Mouse (Mus musculus) cerebellum, adult 2 months (tissue): ENCODE data around the gene Stxbp6. TPM values are rescaled to one million over a fixed set of nuclear protein-coding genes. Genes with fewer than 3 reads are reported as not detected.
A peak's percentile ranks its signal among the peaks of the same experiment; 100 is the strongest.

ENCODE experiments used
- DNase-seq, 2 experiments: peaks; one replicate each; pipeline ENCODE4 v3.0.0; 2021
- H3K27ac ChIP-seq: fragments of 200-500 bp; 2 replicates; pipeline ENCODE4 v1.5.1; 2012; ENCODE audit warnings: low read length, control low read depth, inconsistent platforms; ENCODE audit not compliant: insufficient read depth
- H3K27me3 ChIP-seq: fragments of 200-500 bp; 2 replicates; pipeline ENCODE4 v1.6.1; 2012; ENCODE audit warnings: inconsistent platforms, mild to moderate bottlenecking, low read length, moderate library complexity; ENCODE audit not compliant: control insufficient read depth, insufficient read depth
- H3K4me1 ChIP-seq: fragments of 200-500 bp; 2 replicates; pipeline ENCODE4 v1.6.1; 2011; ENCODE audit warnings: low read length; ENCODE audit not compliant: control insufficient read depth, insufficient read depth
- H3K4me3 ChIP-seq: fragments of 200-500 bp; replicated peaks from 2 replicates; pipeline ENCODE3; 2011; ENCODE audit warnings: mild to moderate bottlenecking, low read depth, low read length, control low read depth; ENCODE audit not compliant: insufficient read depth
- CTCF ChIP-seq: fragments of 200-500 bp; IDR thresholded peaks from 2 replicates; pipeline ENCODE4 v1.5.1; 2011; ENCODE audit warnings: low read depth, mild to moderate bottlenecking, control low read depth, low read length, moderate library complexity, borderline replicate concordance; ENCODE audit not compliant: insufficient read depth
- POLR2A ChIP-seq: fragments of 200-500 bp; IDR thresholded peaks from 2 replicates; pipeline ENCODE4 v1.6.1; 2011; ENCODE audit warnings: low read length, control low read depth, borderline replicate concordance; ENCODE audit not compliant: insufficient read depth
- WGBS: fragments of 180-500 bp; shearing (Covaris S2); methylation state at CpG from one replicate; pipeline ENCODE4 v1.1.7; 2018; 5-methylcytosine and 5-hydroxymethylcytosine counted together
- polyA plus RNA-seq: library from polyadenylated mRNA; depleted of rRNA; stranded (reverse); fragments of >200 nt; gene quantifications from 2 replicates; pipeline ENCODE4 v1.2.3, GENCODE M21; 2012

The Stxbp6 gene
- polyA plus RNA-seq, 1 experiment: 26.5 TPM

DNA sequence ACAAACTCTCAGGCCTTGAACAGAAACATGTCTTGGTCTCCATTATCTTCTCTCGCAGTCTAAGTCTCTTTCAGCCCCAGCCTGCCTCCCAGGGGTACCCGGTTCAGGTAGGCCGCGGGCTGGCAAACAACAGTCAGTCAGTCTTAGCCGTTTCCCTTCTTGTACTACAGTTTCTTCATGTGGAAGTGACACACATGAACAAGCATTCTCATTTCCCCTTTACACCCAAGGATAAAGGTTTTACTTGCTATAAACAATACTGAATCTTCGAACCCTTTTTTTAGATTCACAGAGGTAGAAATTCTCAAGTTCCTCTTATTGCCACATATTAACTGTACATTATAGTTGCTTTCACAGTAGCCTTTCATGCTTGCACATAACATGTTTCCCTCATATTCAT is 141.6 kb downstream of the Stxbp6 start:
- no peak overlapping the region for H3K27ac ChIP-seq
- no peaks in the 10 kb centered on the region for H3K27me3 ChIP-seq
- DNase-seq: no peak
- TF ChIP-seq CTCF (no peak), POLR2A (no peak)
- no peak overlapping the region for H3K4me3 ChIP-seq
- 89% methylated on average over 6 of the region's 6 CpGs for WGBS
- 0 out of 2 replicates have a peak, but pooled peaks cover 5% of the 10 kb centered on the region for H3K4me1 ChIP-seq

DNA sequence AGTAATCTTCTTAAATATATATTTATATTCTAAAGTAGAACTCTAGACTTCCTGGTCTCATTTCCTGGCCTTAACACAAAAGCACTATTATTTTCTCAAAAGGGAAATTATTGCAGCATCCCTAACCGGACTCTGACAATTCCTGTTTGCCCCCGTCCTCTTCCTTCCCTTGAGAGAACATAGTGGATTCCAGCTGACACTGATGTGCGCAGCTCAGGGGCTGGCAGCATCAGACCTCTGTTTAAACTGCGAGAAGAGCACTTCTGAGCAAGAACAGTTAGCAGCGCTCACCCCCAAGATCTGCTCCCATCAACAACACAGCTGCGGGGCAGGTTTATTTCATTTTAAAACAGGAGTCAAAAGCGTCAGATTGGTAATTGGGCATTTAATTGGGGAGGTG is 142.8 kb downstream of the Stxbp6 start:
- Histone ChIP-seq H3K27me3 (no peaks in the 10 kb centered on the region), H3K4me3 (no peak overlapping the region), H3K4me1 (0 out of 2 replicates have a peak, but pooled peaks cover 5% of the 10 kb centered on the region), H3K27ac (no peak overlapping the region)
- WGBS: 92% methylated on average over 7 of the region's 7 CpGs
- TF ChIP-seq POLR2A (no peak), CTCF (no peak)
- no peak for DNase-seq

DNA sequence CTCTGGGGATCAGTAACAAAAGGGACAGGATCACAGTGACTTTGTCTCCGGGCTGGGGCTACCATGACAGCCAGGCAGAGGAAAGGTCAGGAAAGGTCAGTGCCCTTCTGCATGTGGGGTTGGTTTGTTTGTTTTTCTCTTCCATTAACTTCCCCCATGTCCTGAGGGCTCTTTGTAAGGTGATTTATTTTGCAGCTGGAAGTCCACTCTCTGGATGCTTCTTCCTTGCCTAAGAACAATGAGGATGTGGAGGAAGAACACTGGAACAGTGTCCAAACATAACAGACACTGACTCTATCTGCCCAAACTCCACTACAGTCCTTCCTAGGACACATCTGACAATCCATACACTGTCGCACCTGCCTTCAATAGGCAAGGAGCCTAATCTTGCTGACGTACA is 146.1 kb downstream of the Stxbp6 start:
- 0 out of 2 replicates have a peak, but pooled peaks cover 5% of the 10 kb centered on the region for H3K4me1 ChIP-seq
- 73% methylated on average over 3 of the region's 3 CpGs for WGBS
- TF ChIP-seq CTCF: no peak
- no peak for TF ChIP-seq POLR2A
- H3K4me3 ChIP-seq: no peak overlapping the region
- H3K27ac ChIP-seq: no peak overlapping the region
- DNase-seq: no peak
- H3K27me3 ChIP-seq: no peaks in the 10 kb centered on the region

DNA sequence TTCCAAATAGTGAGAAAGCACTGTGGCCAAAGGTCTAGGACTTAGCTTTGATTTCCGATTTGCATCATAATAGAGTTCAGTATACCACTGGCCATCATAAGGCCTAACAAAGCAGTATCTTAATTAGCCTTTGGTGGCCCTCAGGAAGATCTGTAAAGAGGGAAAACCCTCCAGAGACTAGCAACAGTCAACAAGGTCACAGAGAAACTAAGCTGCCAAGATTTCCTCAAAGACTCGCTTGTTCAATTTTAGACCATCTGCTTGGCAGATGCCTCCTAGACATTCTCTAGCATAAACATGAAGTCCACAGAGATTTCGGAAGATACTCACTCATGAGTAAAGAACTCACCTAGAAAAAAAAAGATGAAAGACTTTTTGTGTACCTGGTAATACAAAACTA is 148.6 kb downstream of the Stxbp6 start:
- 19% methylated on average over 3 of the region's 3 CpGs for WGBS
- no peak for TF ChIP-seq CTCF
- TF ChIP-seq POLR2A: no peak

DNA sequence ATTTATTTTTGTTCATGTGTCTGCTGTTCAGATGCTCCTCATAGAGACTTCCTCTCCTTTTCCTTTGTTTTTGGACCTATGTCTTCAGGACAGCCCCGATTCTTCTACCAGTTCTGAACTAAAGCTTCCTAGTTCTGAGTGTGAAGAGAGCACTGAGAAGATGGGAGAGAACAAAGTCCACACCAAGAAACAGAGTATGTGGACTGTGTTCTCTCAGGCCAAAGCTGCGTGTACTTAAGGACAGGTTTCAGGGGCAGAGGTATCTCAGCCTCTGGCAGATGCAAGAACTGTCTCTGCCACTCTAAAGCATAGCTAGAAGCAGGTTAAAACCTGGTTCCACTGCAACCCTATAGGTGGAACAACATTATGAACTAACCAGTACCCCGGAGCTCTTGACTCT is 151.2 kb downstream of the Stxbp6 start:
- TF ChIP-seq CTCF: no peak
- TF ChIP-seq POLR2A: no peak
- H3K27ac ChIP-seq: no peak overlapping the region
- WGBS: 96% methylated on average over 3 of the region's 3 CpGs
- H3K4me3 ChIP-seq: no peak overlapping the region
- no peaks in the 10 kb centered on the region for H3K27me3 ChIP-seq
- DNase-seq: no peak
- H3K4me1 ChIP-seq: no peaks in the 10 kb centered on the region

More for the DNA sequence above, 148.6 kb downstream of the Stxbp6 start:
- Histone ChIP-seq H3K27me3 (no peaks in the 10 kb centered on the region), H3K27ac (no peak overlapping the region), H3K4me3 (no peak overlapping the region), H3K4me1 (no peaks in the 10 kb centered on the region)
- peak in 1 of 2 experiments; percentile 23 for DNase-seq

DNA sequence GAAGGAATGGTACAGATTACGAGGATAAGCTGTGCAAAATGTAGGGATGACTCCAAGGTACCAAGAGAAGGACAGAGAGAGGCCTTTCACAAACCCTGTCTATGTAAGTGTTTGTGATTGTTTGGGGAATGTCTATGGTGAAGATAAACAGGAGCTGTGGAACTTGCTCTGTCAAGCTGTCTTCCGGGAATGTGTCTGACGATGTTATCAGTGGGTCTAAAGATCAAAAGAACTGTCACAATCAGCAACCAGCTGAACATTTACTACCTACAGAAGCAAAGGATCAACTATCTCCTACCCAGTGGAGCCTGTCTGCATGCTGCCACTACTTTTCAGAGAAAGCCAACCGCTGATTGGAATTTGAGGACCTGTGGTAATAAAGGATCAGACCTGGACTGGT is 152.3 kb downstream of the Stxbp6 start:
- 95% methylated on average over 4 of the region's 4 CpGs for WGBS
- TF ChIP-seq CTCF (no peak), POLR2A (no peak)
- no peak for DNase-seq

DNA sequence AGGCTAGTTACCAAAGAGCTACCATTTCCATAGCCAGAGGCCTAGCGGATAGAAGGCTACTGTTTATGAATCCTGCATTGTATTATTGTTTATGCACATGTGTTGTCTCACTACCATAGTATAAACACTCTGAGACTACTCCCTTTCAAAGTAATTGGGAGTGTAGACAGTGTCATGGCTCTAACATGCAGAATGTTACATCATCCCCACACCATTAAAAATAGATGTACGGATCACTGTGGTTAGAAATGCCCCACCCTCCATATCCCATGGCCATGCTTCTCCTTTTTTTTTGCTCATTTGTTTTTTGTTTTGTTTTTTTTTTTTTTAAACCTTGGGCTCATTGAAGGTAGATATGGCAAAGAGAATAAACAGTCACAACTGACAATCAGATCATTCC is 154.9 kb downstream of the Stxbp6 start:
- WGBS: 99% methylated on average over 2 of the region's 2 CpGs
- H3K27me3 ChIP-seq: no peaks in the 10 kb centered on the region
- no peak overlapping the region for H3K27ac ChIP-seq
- H3K4me1 ChIP-seq: no peaks in the 10 kb centered on the region
- TF ChIP-seq CTCF (no peak), POLR2A (no peak)
- no peak overlapping the region for H3K4me3 ChIP-seq
- DNase-seq: no peak

More for the DNA sequence above, 152.3 kb downstream of the Stxbp6 start:
- Histone ChIP-seq H3K4me1 (no peaks in the 10 kb centered on the region), H3K27ac (no peak overlapping the region), H3K4me3 (no peak overlapping the region), H3K27me3 (no peaks in the 10 kb centered on the region)

DNA sequence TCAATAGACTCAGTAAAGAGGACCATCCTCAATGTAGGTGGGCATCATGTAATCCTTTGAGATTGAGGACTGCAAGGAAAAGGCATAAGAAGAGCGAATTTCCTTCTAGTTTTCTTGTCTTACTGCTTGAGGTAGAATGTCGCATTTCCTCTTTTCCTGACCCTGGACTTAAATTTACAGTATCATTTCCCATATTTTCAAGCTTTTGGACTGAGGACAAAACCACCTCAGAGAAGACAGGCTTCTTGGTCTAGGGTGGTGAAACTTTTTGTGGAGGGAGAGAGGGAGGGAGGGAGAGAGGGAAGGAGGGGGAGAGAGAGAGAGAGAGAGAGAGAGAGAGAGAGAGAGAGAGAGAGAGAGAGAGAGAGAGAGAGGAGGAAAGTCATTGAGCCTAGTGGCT is 155.6 kb downstream of the Stxbp6 start:
- 97% methylated on average over 2 of the region's 2 CpGs for WGBS
- H3K4me1 ChIP-seq: no peaks in the 10 kb centered on the region
- TF ChIP-seq POLR2A: no peak
- TF ChIP-seq CTCF: no peak
- no peak for DNase-seq
- H3K27ac ChIP-seq: no peak overlapping the region
- H3K27me3 ChIP-seq: no peaks in the 10 kb centered on the region
- no peak overlapping the region for H3K4me3 ChIP-seq
